Mouse (Mus musculus): ENCODE data around the gene Leng9. TPM values are rescaled to one million over a fixed set of nuclear protein-coding genes. Genes with fewer than 3 reads are reported as not detected.

Gene Leng9
- polyA plus RNA-seq, 1 experiment from 2014 or later, result 7.7 TPM

DNA sequence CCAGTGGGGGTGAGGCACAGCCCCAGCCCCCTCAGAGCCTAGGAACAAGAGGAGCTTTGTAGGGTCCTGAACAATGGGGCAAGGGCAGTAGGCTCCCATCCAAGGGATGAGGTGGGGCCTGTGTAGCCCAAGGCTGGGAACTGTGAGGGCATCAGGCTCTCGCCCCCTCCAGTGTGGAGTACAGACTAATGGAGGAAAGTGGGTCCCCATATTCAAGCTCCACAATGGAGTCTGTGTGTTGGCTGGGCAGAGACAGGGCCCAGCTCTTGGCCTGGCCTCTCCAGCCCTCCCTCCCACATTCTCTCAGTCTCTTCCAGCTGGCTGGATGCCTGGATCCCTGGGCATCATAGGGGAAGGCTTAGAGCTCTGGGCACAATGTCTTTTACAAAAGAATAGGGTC, 26.4 kb downstream of the Leng9 start:
- ATAC-seq, result no peak
- TF ChIP-seq CTCF (IDR thresholded peaks at IDR 0.05) (no peak), EP300 (IDR thresholded peaks at IDR 0.05) (no peak)
- peaks cover 11% of the 10 kb centered on the region; the same call in 1 of the 2 replicates for H3K27me3 ChIP-seq (replicated peaks; ENCODE audit: insufficient read depth, low read length)
- no peak for DNase-seq (ENCODE audit: low spot score)
- no peak overlapping the region for H3K27ac ChIP-seq (ENCODE audit: low read length)
- no peaks in the 10 kb centered on the region for H3K4me1 ChIP-seq (ENCODE audit: insufficient read depth, low read depth, low read length)
- WGBS, result 85% methylated on average over 1 of the region's 1 CpGs
- no peaks in the 10 kb centered on the region for H3K36me3 ChIP-seq (ENCODE audit: insufficient read depth, low read length)
- H3K4me2 ChIP-seq (replicated peaks; ENCODE audit: low read depth, low read length), result no peak overlapping the region
- no peaks in the 10 kb centered on the region for H3K9me3 ChIP-seq (ENCODE audit: low read length)
- no peak overlapping the region for H3K4me3 ChIP-seq (ENCODE audit: low read depth, low read length)
- no peak overlapping the region for H3K9ac ChIP-seq (replicated peaks; ENCODE audit: low read depth)

DNA sequence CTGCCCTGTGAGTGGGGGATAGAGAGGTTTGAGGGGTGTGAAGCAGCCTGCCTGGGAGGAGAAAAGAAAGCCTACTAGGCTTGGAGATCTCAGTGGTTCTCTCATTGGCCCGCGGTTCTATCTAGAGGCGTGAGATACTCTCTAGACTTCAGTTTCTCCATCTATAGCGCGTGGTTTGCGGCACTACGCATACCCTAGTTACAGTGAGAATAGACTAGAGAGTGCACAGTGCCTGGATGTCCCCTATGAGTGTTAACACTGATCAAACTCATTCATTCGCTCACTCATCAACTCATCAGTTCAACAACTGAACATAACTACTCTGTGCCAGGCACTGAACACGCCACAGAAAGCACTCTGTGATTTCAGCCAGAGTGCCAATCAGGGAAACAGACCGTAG, 27.4 kb downstream of the Leng9 start:
- peaks cover 11% of the 10 kb centered on the region; the same call in 1 of the 2 replicates for H3K27me3 ChIP-seq (replicated peaks; ENCODE audit: insufficient read depth, low read length)
- H3K4me1 ChIP-seq (ENCODE audit: insufficient read depth, low read depth, low read length), result no peaks in the 10 kb centered on the region
- H3K9me3 ChIP-seq (ENCODE audit: low read length), result no peaks in the 10 kb centered on the region
- TF ChIP-seq EP300 (IDR thresholded peaks at IDR 0.05), result no peak
- TF ChIP-seq CTCF (IDR thresholded peaks at IDR 0.05), result no peak
- H3K36me3 ChIP-seq (ENCODE audit: insufficient read depth, low read length), result no peaks in the 10 kb centered on the region
- H3K9ac ChIP-seq (replicated peaks; ENCODE audit: low read depth), result no peak overlapping the region
- WGBS, result 84% methylated on average over 10 of the region's 10 CpGs
- no peak overlapping the region for H3K4me2 ChIP-seq (replicated peaks; ENCODE audit: low read depth, low read length)
- DNase-seq (ENCODE audit: low spot score) (no peak), ATAC-seq (no peak)
- H3K4me3 ChIP-seq (ENCODE audit: low read depth, low read length), result no peak overlapping the region
- H3K27ac ChIP-seq (ENCODE audit: low read length), result no peak overlapping the region

DNA sequence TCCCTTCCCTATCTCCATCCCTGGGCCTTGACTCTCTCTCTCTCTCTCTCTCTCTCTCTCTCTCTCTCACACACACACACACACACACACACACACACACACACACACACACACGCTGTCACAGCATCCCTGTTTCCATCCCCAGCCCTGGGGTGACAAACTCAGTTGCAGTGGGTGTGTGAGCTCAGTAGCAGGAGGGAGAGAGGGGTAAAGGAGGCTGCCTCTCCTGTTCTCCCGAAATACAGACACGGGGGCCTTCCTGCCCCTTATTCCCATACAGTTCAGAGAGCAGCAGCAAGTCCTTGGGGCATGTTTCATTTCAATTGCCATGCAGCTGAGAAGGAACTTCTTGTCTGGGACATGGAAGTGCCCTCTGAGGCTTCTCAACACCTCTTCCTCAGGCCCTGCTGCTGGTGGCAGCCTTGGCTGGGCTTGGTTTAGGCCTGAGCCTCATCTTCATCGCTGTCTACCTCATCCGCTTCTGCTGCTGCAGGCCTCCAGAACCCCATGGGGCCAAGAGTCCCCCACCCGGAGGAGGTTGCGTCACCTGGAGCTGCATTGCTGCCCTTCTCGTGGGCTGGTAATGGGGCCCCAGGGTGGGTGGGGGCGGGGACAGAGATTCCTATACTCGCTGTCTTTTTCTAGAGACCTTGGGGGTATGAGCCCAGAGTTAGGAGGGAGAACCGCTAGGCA, 28.0 kb downstream of the Leng9 start:
- Histone ChIP-seq H3K4me2 (replicated peaks; ENCODE audit: low read depth, low read length) (no peak overlapping the region), H3K9ac (replicated peaks; ENCODE audit: low read depth) (no peak overlapping the region), H3K27ac (ENCODE audit: low read length) (no peak overlapping the region), H3K4me1 (ENCODE audit: insufficient read depth, low read depth, low read length) (no peaks in the 10 kb centered on the region), H3K27me3 (replicated peaks; ENCODE audit: insufficient read depth, low read length) (peaks cover 11% of the 10 kb centered on the region; the same call in 1 of the 2 replicates), H3K36me3 (ENCODE audit: insufficient read depth, low read length) (no peaks in the 10 kb centered on the region), H3K4me3 (ENCODE audit: low read depth, low read length) (no peak overlapping the region), H3K9me3 (ENCODE audit: low read length) (no peaks in the 10 kb centered on the region)
- no peak for TF ChIP-seq EP300 (IDR thresholded peaks at IDR 0.05)
- no peak for TF ChIP-seq CTCF (IDR thresholded peaks at IDR 0.05)
- whole genome bisulfite sequencing, result 51% methylated on average over 11 of the region's 11 CpGs
- DNase-seq (ENCODE audit: low spot score), result no peak
- ATAC-seq, result no peak

DNA sequence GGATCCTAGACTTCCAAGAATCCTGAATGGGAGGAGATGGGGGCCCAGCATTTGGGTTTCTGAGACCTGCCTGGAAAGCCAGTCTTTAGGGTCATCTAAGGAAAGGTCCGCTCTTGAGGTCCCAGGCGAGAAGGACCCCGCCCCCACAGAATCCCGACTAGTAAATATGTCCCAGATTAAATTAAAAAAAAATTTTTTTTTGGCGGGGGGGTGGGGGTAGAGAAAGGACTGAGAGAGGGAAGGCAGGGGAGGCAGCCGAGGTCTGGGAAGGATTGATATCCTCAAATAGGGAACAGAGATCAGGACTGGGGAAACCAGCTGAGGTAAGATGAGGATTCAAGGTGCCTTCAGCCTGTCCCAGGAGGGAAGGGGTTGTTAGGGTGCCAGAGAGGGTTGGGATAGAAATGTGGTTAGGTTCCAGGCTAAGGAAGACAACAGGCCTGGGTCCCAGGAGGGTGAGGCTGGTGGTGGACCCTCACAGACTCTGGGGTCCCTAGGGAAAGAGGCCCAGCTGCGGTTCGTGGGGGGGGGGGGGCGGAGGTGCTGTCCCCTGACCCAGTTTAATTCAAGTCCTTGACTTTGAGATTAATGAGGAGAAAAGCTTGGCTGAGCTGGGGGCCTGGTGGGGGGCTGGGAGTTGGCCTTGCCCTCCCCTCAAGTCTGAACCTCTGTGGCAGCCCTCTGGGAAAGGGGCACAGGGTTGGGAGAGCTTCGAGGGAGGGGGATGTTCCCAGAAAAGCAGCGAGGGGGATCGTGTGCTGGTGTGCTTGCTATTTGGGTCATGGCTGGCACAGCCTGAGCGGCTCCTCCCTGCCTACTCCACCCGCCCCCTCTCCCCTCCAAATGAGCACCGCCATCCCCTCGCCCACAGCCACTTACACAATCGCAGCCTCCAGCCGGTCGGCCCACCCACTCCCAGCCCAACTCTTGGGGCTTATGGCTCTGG, 29.9 kb downstream of the Leng9 start:
- peaks cover 11% of the 10 kb centered on the region; the same call in 1 of the 2 replicates for H3K27me3 ChIP-seq (replicated peaks; ENCODE audit: insufficient read depth, low read length)
- H3K4me1 ChIP-seq (ENCODE audit: insufficient read depth, low read depth, low read length), result no peaks in the 10 kb centered on the region
- DNase-seq (ENCODE audit: low spot score) (no peak), ATAC-seq (no peak)
- H3K9ac ChIP-seq (replicated peaks; ENCODE audit: low read depth), result no peak overlapping the region
- WGBS, result 18% methylated on average over 14 of the region's 19 CpGs
- H3K4me3 ChIP-seq (ENCODE audit: low read depth, low read length), result 0 out of 2 replicates have a peak overlapping the region, but pooled peaks have one; percentile 24
- no peak for TF ChIP-seq EP300 (IDR thresholded peaks at IDR 0.05)
- no peak for TF ChIP-seq CTCF (IDR thresholded peaks at IDR 0.05)
- no peak overlapping the region for H3K27ac ChIP-seq (ENCODE audit: low read length)
- H3K9me3 ChIP-seq (ENCODE audit: low read length), result no peaks in the 10 kb centered on the region
- no peak overlapping the region; the same call in 1 of the 2 replicates for H3K4me2 ChIP-seq (replicated peaks; ENCODE audit: low read depth, low read length)
- H3K36me3 ChIP-seq (ENCODE audit: insufficient read depth, low read length), result no peaks in the 10 kb centered on the region

DNA sequence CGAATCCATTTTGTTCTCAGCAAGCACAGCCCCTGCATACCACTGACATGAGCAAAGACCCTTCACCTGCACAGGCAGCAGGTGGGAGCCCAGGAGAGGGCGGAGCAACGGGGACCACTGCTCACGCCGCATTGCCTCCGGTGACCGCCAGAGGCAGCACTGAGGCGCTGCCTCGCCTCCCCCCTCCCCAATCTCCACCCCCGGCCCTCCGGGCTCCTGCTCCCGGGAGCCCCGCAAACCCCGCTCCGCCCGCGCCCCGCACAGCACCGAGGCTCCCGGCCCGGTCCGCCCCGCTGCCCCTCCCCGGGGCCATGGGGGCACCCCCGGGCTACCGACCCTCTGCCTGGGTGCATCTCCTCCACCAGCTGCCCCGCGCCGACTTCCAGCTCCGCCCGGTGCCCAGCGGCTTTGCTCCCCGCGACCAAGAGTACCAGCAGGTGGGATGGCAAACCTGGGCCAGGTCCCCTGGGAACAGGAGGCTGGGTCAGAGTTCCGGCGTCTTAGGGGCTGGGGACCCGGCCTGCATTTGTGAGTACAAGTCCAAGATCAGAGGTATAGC, 30.8 kb downstream of the Leng9 start, which contains the start of gene Ttyh1:
Ttyh1 (plus strand) TSS at position 65 of the 559 bp plus-strand sequence.
- DNase-seq (ENCODE audit: low spot score) (no peak), ATAC-seq (0 out of 2 replicates have a peak, but pooled peaks have one; percentile 28)
- H3K4me1 ChIP-seq (ENCODE audit: insufficient read depth, low read depth, low read length), result no peaks in the 10 kb centered on the region
- under 1% methylated on average over 36 of the region's 37 CpGs for WGBS
- H3K9me3 ChIP-seq (ENCODE audit: low read length), result no peaks in the 10 kb centered on the region
- peaks cover 11% of the 10 kb centered on the region; the same call in 1 of the 2 replicates for H3K27me3 ChIP-seq (replicated peaks; ENCODE audit: insufficient read depth, low read length)
- H3K4me3 ChIP-seq (ENCODE audit: low read depth, low read length), result peak within 1 kb of the TSS; percentile 24
- no peak within 1 kb of the TSS for H3K27ac ChIP-seq (ENCODE audit: low read length)
- H3K4me2 ChIP-seq (replicated peaks; ENCODE audit: low read depth, low read length), result peak within 1 kb of the TSS; percentile 63
- TF ChIP-seq CTCF (IDR thresholded peaks at IDR 0.05), result peak; percentile 70
- TF ChIP-seq EP300 (IDR thresholded peaks at IDR 0.05), result no peak
- H3K9ac ChIP-seq (replicated peaks; ENCODE audit: low read depth), result no peak within 1 kb of the TSS
- no peaks in the 10 kb centered on the region for H3K36me3 ChIP-seq (ENCODE audit: insufficient read depth, low read length)
